Mouse (Mus musculus): Measurements from ENCODE around the gene Hook2. TPM values are rescaled to one million over a fixed set of nuclear protein-coding genes. Genes with fewer than 3 reads are reported as not detected.

Hook2 gene
- polyA plus RNA-seq, 1 experiment, result 0.46 TPM

- Histone ChIP-seq H3K4me3 (replicated peaks) (no peak overlapping the region), H3K4me1 (ENCODE audit: control insufficient read depth) (peaks cover 8% of the 10 kb centered on the region), H3K36me3 (ENCODE audit: control insufficient read depth) (peaks cover 21% of the 10 kb centered on the region), H3K27me3 (ENCODE audit: control insufficient read depth) (peaks cover 55% of the 10 kb centered on the region), H3K9me3 (ENCODE audit: control insufficient read depth, low read length) (no peaks in the 10 kb centered on the region)
- no peak for TF ChIP-seq GATA1 (IDR thresholded peaks at IDR 0.05; ENCODE audit: low read length)
- TF ChIP-seq TAL1 (IDR thresholded peaks at IDR 0.05; ENCODE audit: low read length), result no peak
Observed at GRCm38 (mm10) chr8:84952612-84953255, 37.7 kb upstream of the Hook2 start.

- no peak for TF ChIP-seq TAL1 (IDR thresholded peaks at IDR 0.05; ENCODE audit: low read length)
- no peak for TF ChIP-seq GATA1 (IDR thresholded peaks at IDR 0.05; ENCODE audit: low read length)
- peaks cover 57% of the 10 kb centered on the region for H3K36me3 ChIP-seq (ENCODE audit: control insufficient read depth)
- peaks cover 15% of the 10 kb centered on the region for H3K27me3 ChIP-seq (ENCODE audit: control insufficient read depth)
- H3K4me1 ChIP-seq (ENCODE audit: control insufficient read depth), result peaks cover 15% of the 10 kb centered on the region
- H3K4me3 ChIP-seq (replicated peaks), result no peak overlapping the region
- no peaks in the 10 kb centered on the region for H3K9me3 ChIP-seq (ENCODE audit: control insufficient read depth, low read length)
Observed at GRCm38 (mm10) chr8:84956768-84957167, 33.6 kb upstream of the Hook2 start.

- TF ChIP-seq TAL1 (IDR thresholded peaks at IDR 0.05; ENCODE audit: low read length), result no peak
- no peak for TF ChIP-seq GATA1 (IDR thresholded peaks at IDR 0.05; ENCODE audit: low read length)
- Histone ChIP-seq H3K4me3 (replicated peaks) (no peak overlapping the region), H3K9me3 (ENCODE audit: control insufficient read depth, low read length) (no peaks in the 10 kb centered on the region), H3K4me1 (ENCODE audit: control insufficient read depth) (peaks cover 26% of the 10 kb centered on the region), H3K36me3 (ENCODE audit: control insufficient read depth) (peaks cover 82% of the 10 kb centered on the region), H3K27me3 (ENCODE audit: control insufficient read depth) (no peaks in the 10 kb centered on the region)
Observed at GRCm38 (mm10) chr8:84959811-84960210, 30.6 kb upstream of the Hook2 start.

- TF ChIP-seq TAL1 (IDR thresholded peaks at IDR 0.05; ENCODE audit: low read length) (no peak), GATA1 (IDR thresholded peaks at IDR 0.05; ENCODE audit: low read length) (no peak)
- Histone ChIP-seq H3K4me1 (ENCODE audit: control insufficient read depth) (peaks cover 62% of the 10 kb centered on the region), H3K4me3 (replicated peaks) (peak overlapping the region; percentile 89), H3K27me3 (ENCODE audit: control insufficient read depth) (no peaks in the 10 kb centered on the region), H3K36me3 (ENCODE audit: control insufficient read depth) (peaks cover 66% of the 10 kb centered on the region), H3K9me3 (ENCODE audit: control insufficient read depth, low read length) (peaks cover 2% of the 10 kb centered on the region; the same call in 1 of the 2 replicates)
Observed at GRCm38 (mm10) chr8:84963952-84964351, 26.5 kb upstream of the Hook2 start.

- Histone ChIP-seq H3K9me3 (ENCODE audit: control insufficient read depth, low read length) (peaks cover 2% of the 10 kb centered on the region; the same call in 1 of the 2 replicates), H3K27me3 (ENCODE audit: control insufficient read depth) (no peaks in the 10 kb centered on the region), H3K36me3 (ENCODE audit: control insufficient read depth) (peaks cover 64% of the 10 kb centered on the region), H3K4me3 (replicated peaks) (peak overlapping the region; percentile 89), H3K4me1 (ENCODE audit: control insufficient read depth) (peaks cover 66% of the 10 kb centered on the region)
- TF ChIP-seq GATA1 (IDR thresholded peaks at IDR 0.05; ENCODE audit: low read length), result no peak
- no peak for TF ChIP-seq TAL1 (IDR thresholded peaks at IDR 0.05; ENCODE audit: low read length)
Observed at GRCm38 (mm10) chr8:84965731-84966291, 24.6 kb upstream of the Hook2 start.

- peak overlapping the region; percentile 89 for H3K4me3 ChIP-seq (replicated peaks)
- H3K4me1 ChIP-seq (ENCODE audit: control insufficient read depth), result peaks cover 68% of the 10 kb centered on the region
- H3K9me3 ChIP-seq (ENCODE audit: control insufficient read depth, low read length), result peaks cover 2% of the 10 kb centered on the region; the same call in 1 of the 2 replicates
- H3K27me3 ChIP-seq (ENCODE audit: control insufficient read depth), result no peaks in the 10 kb centered on the region
- H3K36me3 ChIP-seq (ENCODE audit: control insufficient read depth), result peaks cover 64% of the 10 kb centered on the region
- TF ChIP-seq TAL1 (IDR thresholded peaks at IDR 0.05; ENCODE audit: low read length), result no peak
- no peak for TF ChIP-seq GATA1 (IDR thresholded peaks at IDR 0.05; ENCODE audit: low read length)
Observed at GRCm38 (mm10) chr8:84966603-84967002, 23.8 kb upstream of the Hook2 start.

- H3K27me3 ChIP-seq (ENCODE audit: control insufficient read depth), result no peaks in the 10 kb centered on the region
- peaks cover 64% of the 10 kb centered on the region for H3K36me3 ChIP-seq (ENCODE audit: control insufficient read depth)
- H3K4me1 ChIP-seq (ENCODE audit: control insufficient read depth), result peaks cover 73% of the 10 kb centered on the region
- H3K4me3 ChIP-seq (replicated peaks), result peak overlapping the region; percentile 79
- peaks cover 2% of the 10 kb centered on the region; the same call in 1 of the 2 replicates for H3K9me3 ChIP-seq (ENCODE audit: control insufficient read depth, low read length)
- TF ChIP-seq TAL1 (IDR thresholded peaks at IDR 0.05; ENCODE audit: low read length) (peak; percentile 56), GATA1 (IDR thresholded peaks at IDR 0.05; ENCODE audit: low read length) (no peak)
Observed at GRCm38 (mm10) chr8:84967532-84968304, 22.7 kb upstream of the Hook2 start.

- Histone ChIP-seq H3K4me3 (replicated peaks) (peak overlapping the region; percentile 79), H3K4me1 (ENCODE audit: control insufficient read depth) (peaks cover 78% of the 10 kb centered on the region), H3K9me3 (ENCODE audit: control insufficient read depth, low read length) (peaks cover 2% of the 10 kb centered on the region; the same call in 1 of the 2 replicates), H3K36me3 (ENCODE audit: control insufficient read depth) (peaks cover 67% of the 10 kb centered on the region), H3K27me3 (ENCODE audit: control insufficient read depth) (no peaks in the 10 kb centered on the region)
- TF ChIP-seq TAL1 (IDR thresholded peaks at IDR 0.05; ENCODE audit: low read length) (no peak), GATA1 (IDR thresholded peaks at IDR 0.05; ENCODE audit: low read length) (no peak)
Observed at GRCm38 (mm10) chr8:84968650-84969049, 21.8 kb upstream of the Hook2 start.

Measured in erythroblast, embryonic 14.5 days (primary cell).